Mouse (Mus musculus): Measurements from ENCODE around the gene Tsc22d1. TPM values are rescaled to one million over a fixed set of nuclear protein-coding genes. Genes with fewer than 3 reads are reported as not detected.

Gene Tsc22d1
- polyA plus RNA-seq, 1 experiment from 2014 or later: 382 TPM

GRCm38 (mm10) chr14:76442160-76442559 is 27.4 kb downstream of the Tsc22d1 start:
- H3K36me3 ChIP-seq (ENCODE audit: control insufficient read depth, insufficient read depth, low read length): peaks cover 39% of the 10 kb centered on the region
- no peak overlapping the region for H3K4me3 ChIP-seq (ENCODE audit: control insufficient read depth in 1 of 2, insufficient read depth in 1 of 2, low read depth in 1 of 2, low read length in 2 of 2)
- H3K9me3 ChIP-seq (ENCODE audit: control insufficient read depth, low read length): no peaks in the 10 kb centered on the region
- H3K4me1 ChIP-seq (ENCODE audit: control insufficient read depth in 2 of 2, insufficient read depth in 2 of 2, low read length in 2 of 2): no peaks in the 10 kb centered on the region
- H3K4me2 ChIP-seq (ENCODE audit: low read length): no peak overlapping the region
- 82% methylated on average over 10 of the region's 10 CpGs for WGBS
- H3K9ac ChIP-seq (ENCODE audit: low read length): no peak overlapping the region
- H3K27me3 ChIP-seq (ENCODE audit: control insufficient read depth, insufficient read depth, low read length): no peaks in the 10 kb centered on the region
- no peak for ATAC-seq (ENCODE audit: insufficient number of reproducible peaks, insufficient read depth, low FRiP score, low read depth)
- H3K27ac ChIP-seq (replicated peaks in 1 of 2; ENCODE audit: control insufficient read depth in 1 of 2, insufficient read depth in 1 of 2, low read depth in 2 of 2, low read length in 2 of 2): no peak overlapping the region

- Histone ChIP-seq H3K27ac (replicated peaks in 1 of 2; ENCODE audit: control insufficient read depth in 1 of 2, insufficient read depth in 1 of 2, low read depth in 2 of 2, low read length in 2 of 2) (no peak overlapping the region), H3K4me1 (ENCODE audit: control insufficient read depth in 2 of 2, insufficient read depth in 2 of 2, low read length in 2 of 2) (peaks cover 4 to 10% of the 10 kb centered on the region in 2 experiments; a peak in 3 of 4 replicates), H3K9ac (ENCODE audit: low read length) (no peak overlapping the region), H3K4me2 (ENCODE audit: low read length) (0 out of 2 replicates have a peak overlapping the region, but pooled peaks have one; percentile 8), H3K4me3 (ENCODE audit: control insufficient read depth in 1 of 2, insufficient read depth in 1 of 2, low read depth in 1 of 2, low read length in 2 of 2) (no peak overlapping the region), H3K27me3 (ENCODE audit: control insufficient read depth, insufficient read depth, low read length) (no peaks in the 10 kb centered on the region), H3K36me3 (ENCODE audit: control insufficient read depth, insufficient read depth, low read length) (no peaks in the 10 kb centered on the region), H3K9me3 (ENCODE audit: control insufficient read depth, low read length) (no peaks in the 10 kb centered on the region)
- no peak for ATAC-seq (ENCODE audit: insufficient number of reproducible peaks, insufficient read depth, low FRiP score, low read depth)
- 63% methylated on average over 4 of the region's 4 CpGs for WGBS
Observed at GRCm38 (mm10) chr14:76448987-76449386, 34.2 kb downstream of the Tsc22d1 start.

GRCm38 (mm10) chr14:76451011-76451410 is 36.2 kb downstream of the Tsc22d1 start:
- Histone ChIP-seq H3K36me3 (ENCODE audit: control insufficient read depth, insufficient read depth, low read length) (no peaks in the 10 kb centered on the region), H3K4me3 (ENCODE audit: control insufficient read depth in 1 of 2, insufficient read depth in 1 of 2, low read depth in 1 of 2, low read length in 2 of 2) (no peak overlapping the region), H3K27me3 (ENCODE audit: control insufficient read depth, insufficient read depth, low read length) (no peaks in the 10 kb centered on the region), H3K4me1 (ENCODE audit: control insufficient read depth in 2 of 2, insufficient read depth in 2 of 2, low read length in 2 of 2) (peaks cover 4 to 18% of the 10 kb centered on the region in 2 experiments; a peak in 3 of 4 replicates), H3K4me2 (ENCODE audit: low read length) (no peak overlapping the region), H3K27ac (replicated peaks in 1 of 2; ENCODE audit: control insufficient read depth in 1 of 2, insufficient read depth in 1 of 2, low read depth in 2 of 2, low read length in 2 of 2) (no peak overlapping the region), H3K9ac (ENCODE audit: low read length) (no peak overlapping the region), H3K9me3 (ENCODE audit: control insufficient read depth, low read length) (no peaks in the 10 kb centered on the region)
- ATAC-seq (ENCODE audit: insufficient number of reproducible peaks, insufficient read depth, low FRiP score, low read depth): no peak
- 75% methylated on average over 6 of the region's 6 CpGs for WGBS

DNA sequence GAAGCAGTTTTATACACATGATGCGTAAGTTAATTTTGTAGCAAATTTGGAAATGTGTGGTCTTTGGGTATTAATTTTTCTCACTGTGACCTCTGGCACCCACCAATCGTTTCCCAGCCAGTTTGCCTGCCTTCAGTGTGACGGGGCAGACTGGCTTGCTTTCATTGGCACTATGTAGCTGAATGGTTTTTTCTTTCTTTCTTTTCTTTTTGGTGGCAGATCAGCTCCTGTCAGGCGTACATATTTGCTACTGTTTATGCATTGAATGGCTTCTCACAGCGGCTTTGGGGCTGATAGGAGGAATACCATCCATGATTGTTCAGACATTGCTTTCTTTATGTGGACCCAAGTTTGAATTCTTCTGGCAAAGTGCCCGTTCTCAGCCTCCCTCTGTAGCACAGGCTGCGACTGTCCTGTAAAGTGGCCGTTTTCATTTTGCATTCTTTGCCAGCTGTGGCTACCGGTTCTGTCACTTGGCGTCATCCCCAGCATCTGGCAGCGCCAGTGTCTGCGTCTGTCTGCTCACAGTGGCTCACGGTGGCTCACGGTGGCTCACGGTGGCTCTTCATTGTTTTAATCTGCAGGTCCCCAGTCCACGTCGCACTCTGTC is 38.1 kb downstream of the Tsc22d1 start:
- no peaks in the 10 kb centered on the region for H3K27me3 ChIP-seq (ENCODE audit: control insufficient read depth, insufficient read depth, low read length)
- no peak for ATAC-seq (ENCODE audit: insufficient number of reproducible peaks, insufficient read depth, low FRiP score, low read depth)
- H3K27ac ChIP-seq (replicated peaks in 1 of 2; ENCODE audit: control insufficient read depth in 1 of 2, insufficient read depth in 1 of 2, low read depth in 2 of 2, low read length in 2 of 2): no peak overlapping the region
- no peaks in the 10 kb centered on the region for H3K36me3 ChIP-seq (ENCODE audit: control insufficient read depth, insufficient read depth, low read length)
- no peak overlapping the region for H3K4me3 ChIP-seq (ENCODE audit: control insufficient read depth in 1 of 2, insufficient read depth in 1 of 2, low read depth in 1 of 2, low read length in 2 of 2)
- H3K4me2 ChIP-seq (ENCODE audit: low read length): no peak overlapping the region
- no peak overlapping the region; the same call in 1 of the 2 replicates for H3K9ac ChIP-seq (ENCODE audit: low read length)
- peaks cover 4 to 18% of the 10 kb centered on the region in 2 experiments; a peak in 3 of 4 replicates for H3K4me1 ChIP-seq (ENCODE audit: control insufficient read depth in 2 of 2, insufficient read depth in 2 of 2, low read length in 2 of 2)
- 72% methylated on average over 17 of the region's 17 CpGs for WGBS
- H3K9me3 ChIP-seq (ENCODE audit: control insufficient read depth, low read length): no peaks in the 10 kb centered on the region

DNA sequence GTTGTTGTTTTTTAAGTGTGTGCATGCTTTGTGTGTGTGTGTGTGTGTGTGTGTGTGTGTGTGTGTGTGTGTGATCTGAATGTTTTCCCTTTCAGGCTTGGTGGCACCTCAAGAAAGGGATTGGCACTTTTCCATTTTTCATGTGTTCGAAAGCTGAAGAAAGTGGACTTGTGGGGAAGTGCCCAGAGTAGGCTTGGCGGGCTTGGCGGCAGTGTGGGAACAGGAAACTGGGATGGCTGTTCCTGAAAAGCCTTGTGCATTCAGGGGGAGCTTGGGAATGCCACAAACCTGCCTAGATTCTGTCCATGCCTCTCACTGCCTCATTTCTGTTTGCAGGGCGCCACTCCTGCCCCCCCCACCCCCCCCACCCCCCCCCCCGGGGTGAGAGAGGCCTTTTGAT is 39.9 kb downstream of the Tsc22d1 start:
- peaks cover 4 to 12% of the 10 kb centered on the region in 2 experiments; a peak in 3 of 4 replicates for H3K4me1 ChIP-seq (ENCODE audit: control insufficient read depth in 2 of 2, insufficient read depth in 2 of 2, low read length in 2 of 2)
- H3K4me2 ChIP-seq (ENCODE audit: low read length): no peak overlapping the region
- H3K27ac ChIP-seq (replicated peaks in 1 of 2; ENCODE audit: control insufficient read depth in 1 of 2, insufficient read depth in 1 of 2, low read depth in 2 of 2, low read length in 2 of 2): no peak overlapping the region; a peak in 1 of 4 replicates
- H3K4me3 ChIP-seq (ENCODE audit: control insufficient read depth in 1 of 2, insufficient read depth in 1 of 2, low read depth in 1 of 2, low read length in 2 of 2): no peak overlapping the region
- H3K27me3 ChIP-seq (ENCODE audit: control insufficient read depth, insufficient read depth, low read length): no peaks in the 10 kb centered on the region
- no peaks in the 10 kb centered on the region for H3K9me3 ChIP-seq (ENCODE audit: control insufficient read depth, low read length)
- 39% methylated on average over 5 of the region's 5 CpGs for WGBS
- no peak for ATAC-seq (ENCODE audit: insufficient number of reproducible peaks, insufficient read depth, low FRiP score, low read depth)
- H3K9ac ChIP-seq (ENCODE audit: low read length): no peak overlapping the region
- no peaks in the 10 kb centered on the region for H3K36me3 ChIP-seq (ENCODE audit: control insufficient read depth, insufficient read depth, low read length)

DNA sequence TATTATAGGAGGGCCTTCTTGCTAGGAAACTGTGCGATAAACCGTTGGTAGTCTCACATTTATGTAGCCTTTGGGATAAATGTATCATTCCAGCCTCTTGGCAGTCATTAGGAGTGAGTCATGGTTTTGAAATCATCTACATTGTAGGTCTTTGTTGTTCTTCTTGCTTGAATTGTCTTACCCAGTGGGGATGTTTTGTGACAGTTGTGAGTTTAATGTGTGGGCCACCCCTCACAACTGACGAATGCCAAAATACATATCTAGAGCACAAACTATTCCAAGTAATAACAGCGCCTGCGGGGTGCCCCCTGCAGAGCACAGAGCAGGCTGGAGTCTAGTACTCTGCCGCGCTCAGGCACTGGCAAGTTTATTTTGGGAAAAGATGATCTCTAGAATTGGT is 40.4 kb downstream of the Tsc22d1 start:
- Histone ChIP-seq H3K36me3 (ENCODE audit: control insufficient read depth, insufficient read depth, low read length) (no peaks in the 10 kb centered on the region), H3K27me3 (ENCODE audit: control insufficient read depth, insufficient read depth, low read length) (no peaks in the 10 kb centered on the region), H3K27ac (replicated peaks in 1 of 2; ENCODE audit: control insufficient read depth in 1 of 2, insufficient read depth in 1 of 2, low read depth in 2 of 2, low read length in 2 of 2) (peak overlapping the region in 1 of 2 experiments; percentile 12; a peak in 1 of 4 replicates), H3K9me3 (ENCODE audit: control insufficient read depth, low read length) (no peaks in the 10 kb centered on the region), H3K4me2 (ENCODE audit: low read length) (no peak overlapping the region), H3K4me1 (ENCODE audit: control insufficient read depth in 2 of 2, insufficient read depth in 2 of 2, low read length in 2 of 2) (peaks cover 4 to 15% of the 10 kb centered on the region in 2 experiments; a peak in 3 of 4 replicates), H3K4me3 (ENCODE audit: control insufficient read depth in 1 of 2, insufficient read depth in 1 of 2, low read depth in 1 of 2, low read length in 2 of 2) (no peak overlapping the region), H3K9ac (ENCODE audit: low read length) (no peak overlapping the region)
- 63% methylated on average over 7 of the region's 7 CpGs for WGBS
- no peak for ATAC-seq (ENCODE audit: insufficient number of reproducible peaks, insufficient read depth, low FRiP score, low read depth)

GRCm38 (mm10) chr14:76457696-76458095 is 42.9 kb downstream of the Tsc22d1 start:
- ATAC-seq (ENCODE audit: insufficient number of reproducible peaks, insufficient read depth, low FRiP score, low read depth): no peak

GRCm38 (mm10) chr14:76460181-76460580 is 45.4 kb downstream of the Tsc22d1 start:
- no peak overlapping the region for H3K9ac ChIP-seq (ENCODE audit: low read length)
- peak overlapping the region in 1 of 2 experiments; percentile 44; a peak in 1 of 4 replicates for H3K27ac ChIP-seq (replicated peaks in 1 of 2; ENCODE audit: control insufficient read depth in 1 of 2, insufficient read depth in 1 of 2, low read depth in 2 of 2, low read length in 2 of 2)
- peak overlapping the region; percentile 44 for H3K4me2 ChIP-seq (ENCODE audit: low read length)
- WGBS: 52% methylated on average over 7 of the region's 7 CpGs
- ATAC-seq (ENCODE audit: insufficient number of reproducible peaks, insufficient read depth, low FRiP score, low read depth): no peak
- H3K36me3 ChIP-seq (ENCODE audit: control insufficient read depth, insufficient read depth, low read length): no peaks in the 10 kb centered on the region
- H3K9me3 ChIP-seq (ENCODE audit: control insufficient read depth, low read length): no peaks in the 10 kb centered on the region
- peaks cover 7 to 19% of the 10 kb centered on the region in 2 experiments for H3K4me1 ChIP-seq (ENCODE audit: control insufficient read depth in 2 of 2, insufficient read depth in 2 of 2, low read length in 2 of 2)
- H3K27me3 ChIP-seq (ENCODE audit: control insufficient read depth, insufficient read depth, low read length): no peaks in the 10 kb centered on the region
- H3K4me3 ChIP-seq (ENCODE audit: control insufficient read depth in 1 of 2, insufficient read depth in 1 of 2, low read depth in 1 of 2, low read length in 2 of 2): no peak overlapping the region; a peak in 1 of 4 replicates

More at GRCm38 (mm10) chr14:76457696-76458095, 42.9 kb downstream of the Tsc22d1 start:
- H3K4me2 ChIP-seq (ENCODE audit: low read length): no peak overlapping the region
- no peak overlapping the region for H3K27ac ChIP-seq (replicated peaks in 1 of 2; ENCODE audit: control insufficient read depth in 1 of 2, insufficient read depth in 1 of 2, low read depth in 2 of 2, low read length in 2 of 2)
- no peak overlapping the region for H3K9ac ChIP-seq (ENCODE audit: low read length)
- H3K27me3 ChIP-seq (ENCODE audit: control insufficient read depth, insufficient read depth, low read length): no peaks in the 10 kb centered on the region
- WGBS: 60% methylated on average over 3 of the region's 3 CpGs
- H3K4me1 ChIP-seq (ENCODE audit: control insufficient read depth in 2 of 2, insufficient read depth in 2 of 2, low read length in 2 of 2): peaks cover 6 to 20% of the 10 kb centered on the region in 2 experiments; a peak in 3 of 4 replicates
- H3K36me3 ChIP-seq (ENCODE audit: control insufficient read depth, insufficient read depth, low read length): no peaks in the 10 kb centered on the region
- H3K9me3 ChIP-seq (ENCODE audit: control insufficient read depth, low read length): no peaks in the 10 kb centered on the region
- no peak overlapping the region for H3K4me3 ChIP-seq (ENCODE audit: control insufficient read depth in 1 of 2, insufficient read depth in 1 of 2, low read depth in 1 of 2, low read length in 2 of 2)
